Mouse (Mus musculus) MEL (cell line): ENCODE data around the gene Esrra. TPM values are rescaled to one million over a fixed set of nuclear protein-coding genes. Genes with fewer than 3 reads are reported as not detected.

Source experiments
- DNase-seq: peaks from one replicate; pipeline ENCODE4 v3.0.0; 2011; ENCODE audit warnings: low read depth, low spot score
- H3K27ac ChIP-seq: 2 replicates; pipeline ENCODE4 v1.5.1; 2012; ENCODE audit warnings: low read depth, mild to moderate bottlenecking, control low read depth, low read length, moderate library complexity; ENCODE audit not compliant: control insufficient read depth
- H3K27me3 ChIP-seq, 2 experiments: fragments of 150-350 bp in 1 of 2; sonication (generic) in 1 of 2; 2 replicates each; pipeline ENCODE4 v1.6.1; 2012; ENCODE audit warnings: low read length in 2 of 2, mild to moderate bottlenecking in 2 of 2, improper control_type of control experiment in 1 of 2, moderate library complexity in 1 of 2; ENCODE audit not compliant: insufficient read depth in 2 of 2, control insufficient read depth in 1 of 2
- H3K36me3 ChIP-seq, 2 experiments: 2 replicates each; pipeline ENCODE4 v1.6.1; 2012 to 2014; ENCODE audit warnings: low read length in 2 of 2, improper control_type of control experiment in 1 of 2, inconsistent platforms in 1 of 2, mild to moderate bottlenecking in 1 of 2; ENCODE audit not compliant: insufficient read depth in 2 of 2, control insufficient read depth in 1 of 2
- H3K4me1 ChIP-seq, 2 experiments: fragments of 150-350 bp in 1 of 2; sonication (generic) in 1 of 2; 2 replicates each; pipeline ENCODE4 v1.6.1; 2012; ENCODE audit warnings: low read length in 2 of 2, improper control_type of control experiment in 1 of 2, mild to moderate bottlenecking in 1 of 2; ENCODE audit not compliant: insufficient read depth in 2 of 2, control insufficient read depth in 1 of 2
- H3K4me3 ChIP-seq, 2 experiments: fragments of 150-350 bp in 1 of 2; sonication (generic) in 1 of 2; 2 replicates each; pipeline ENCODE4 v1.5.1; 2012; ENCODE audit warnings: low read depth in 2 of 2, low read length in 2 of 2, mild to moderate bottlenecking in 2 of 2, moderate library complexity in 2 of 2, control low read depth in 1 of 2, improper control_type of control experiment in 1 of 2; ENCODE audit not compliant: control insufficient read depth in 1 of 2, insufficient read depth in 1 of 2
- H3K79me2 ChIP-seq: 2 replicates; pipeline ENCODE4 v1.6.1; 2012; ENCODE audit warnings: mild to moderate bottlenecking, low read length, moderate library complexity; ENCODE audit not compliant: control insufficient read depth, poor library complexity, insufficient read depth
- H3K9ac ChIP-seq: 2 replicates; pipeline ENCODE4 v1.6.1; 2012; ENCODE audit warnings: low read depth, mild to moderate bottlenecking, control low read depth, low read length, moderate library complexity; ENCODE audit not compliant: control insufficient read depth, poor library complexity, severe bottlenecking
- H3K9me3 ChIP-seq: fragments of 150-350 bp; sonication (generic); replicated peaks from 2 replicates; pipeline ENCODE4 v1.6.1; 2012; ENCODE audit warnings: mild to moderate bottlenecking, low read length, improper control_type of control experiment, moderate library complexity; ENCODE audit not compliant: insufficient read depth
- BHLHE40 ChIP-seq: IDR thresholded peaks from 2 replicates; pipeline ENCODE4 v1.6.1; 2012; ENCODE audit warnings: low read depth, mild to moderate bottlenecking, inconsistent platforms, low read length, improper control_type of control experiment, borderline replicate concordance
- CHD1 ChIP-seq: IDR thresholded peaks from 2 replicates; pipeline ENCODE4 v1.6.1; 2012; ENCODE audit warnings: low read depth, mild to moderate bottlenecking, inconsistent platforms, low read length, improper control_type of control experiment
- CHD2 ChIP-seq: IDR thresholded peaks from 2 replicates; pipeline ENCODE4 v1.6.1; 2011; ENCODE audit warnings: low read length, improper control_type of control experiment
- ELF1 ChIP-seq: IDR thresholded peaks from 2 replicates; pipeline ENCODE4 v1.6.1; 2014; ENCODE audit warnings: low read depth, mild to moderate bottlenecking, inconsistent platforms, low read length, improper control_type of control experiment, moderate library complexity
- GABPA ChIP-seq: IDR thresholded peaks from 2 replicates; pipeline ENCODE4 v1.6.1; 2012; ENCODE audit warnings: low read depth, mild to moderate bottlenecking, inconsistent platforms, low read length, improper control_type of control experiment, moderate library complexity
- GATA1 ChIP-seq: IDR thresholded peaks from 2 replicates; pipeline ENCODE4 v1.6.1; 2011; ENCODE audit warnings: low read depth, low read length, improper control_type of control experiment
- HCFC1 ChIP-seq: IDR thresholded peaks from 2 replicates; pipeline ENCODE4 v1.6.1; 2012; ENCODE audit warnings: low read depth, mild to moderate bottlenecking, inconsistent platforms, low read length, improper control_type of control experiment, moderate library complexity
- JUND ChIP-seq: IDR thresholded peaks from 2 replicates; pipeline ENCODE4 v1.6.1; 2011; ENCODE audit warnings: low read depth, mild to moderate bottlenecking, improper control_type of control experiment, low read length
- KAT2A ChIP-seq: conservative IDR thresholded peaks from 2 replicates; pipeline ENCODE4 v1.6.1; 2012; ENCODE audit warnings: low read depth, low read length, improper control_type of control experiment, inconsistent platforms
- MAX ChIP-seq: IDR thresholded peaks from 2 replicates; pipeline ENCODE4 v1.6.1; 2011; ENCODE audit warnings: low read length, improper control_type of control experiment
- MAZ ChIP-seq: IDR thresholded peaks from 2 replicates; pipeline ENCODE4 v1.6.1; 2012; ENCODE audit warnings: low read depth, mild to moderate bottlenecking, inconsistent platforms, low read length, improper control_type of control experiment
- MXI1 ChIP-seq: IDR thresholded peaks from 2 replicates; pipeline ENCODE4 v1.6.1; 2011; ENCODE audit warnings: mild to moderate bottlenecking, low read depth, low read length, improper control_type of control experiment
- MYB ChIP-seq: IDR thresholded peaks from 2 replicates; pipeline ENCODE4 v1.6.1; 2011; ENCODE audit warnings: mild to moderate bottlenecking, low read depth, low read length, improper control_type of control experiment
- NELFE ChIP-seq: IDR thresholded peaks from 2 replicates; pipeline ENCODE4 v1.6.1; 2011; ENCODE audit warnings: low read depth, low read length, improper control_type of control experiment
- POLR2A ChIP-seq, 2 experiments: IDR thresholded peaks; 2 replicates each; pipeline ENCODE4 v1.6.1; 2011 to 2012; ENCODE audit warnings: low read length in 2 of 2, mild to moderate bottlenecking in 2 of 2, control low read depth in 1 of 2, improper control_type of control experiment in 1 of 2, low read depth in 1 of 2, moderate library complexity in 1 of 2; ENCODE audit not compliant: control insufficient read depth in 1 of 2, insufficient read depth in 1 of 2, poor library complexity in 1 of 2
- POLR2AphosphoS2 ChIP-seq: IDR thresholded peaks from 2 replicates; pipeline ENCODE4 v1.6.1; 2011; ENCODE audit warnings: low read length, improper control_type of control experiment
- RAD21 ChIP-seq: IDR thresholded peaks from 2 replicates; pipeline ENCODE4 v1.6.1; 2011; ENCODE audit warnings: mild to moderate bottlenecking, low read depth, low read length, improper control_type of control experiment
- SIN3A ChIP-seq: IDR thresholded peaks from 2 replicates; pipeline ENCODE4 v1.6.1; 2012; ENCODE audit warnings: low read length, improper control_type of control experiment, inconsistent platforms
- SMC3 ChIP-seq: IDR thresholded peaks from 2 replicates; pipeline ENCODE4 v1.6.1; 2011; ENCODE audit warnings: low read depth, low read length, improper control_type of control experiment
- TAL1 ChIP-seq: IDR thresholded peaks from 2 replicates; pipeline ENCODE4 v1.6.1; 2012; ENCODE audit warnings: mild to moderate bottlenecking, inconsistent platforms, low read length, moderate library complexity, mixed read lengths
- TBP ChIP-seq: IDR thresholded peaks from 2 replicates; pipeline ENCODE4 v1.8.0; 2011; ENCODE audit warnings: low read depth, low read length, improper control_type of control experiment
- TCF12 ChIP-seq: IDR thresholded peaks from 2 replicates; pipeline ENCODE4 v1.6.1; 2014; ENCODE audit warnings: low read depth, mild to moderate bottlenecking, inconsistent platforms, low read length, improper control_type of control experiment, moderate library complexity
- UBTF ChIP-seq: IDR thresholded peaks from 2 replicates; pipeline ENCODE4 v1.6.1; 2012; ENCODE audit warnings: low read depth, mild to moderate bottlenecking, inconsistent platforms, low read length, improper control_type of control experiment, moderate library complexity, borderline replicate concordance; ENCODE audit not compliant: insufficient read depth
- ZC3H11A ChIP-seq: IDR thresholded peaks from 2 replicates; pipeline ENCODE4 v1.6.1; 2012; ENCODE audit warnings: low read depth, mild to moderate bottlenecking, inconsistent platforms, low read length, improper control_type of control experiment
- ZMIZ1 ChIP-seq: IDR thresholded peaks from 2 replicates; pipeline ENCODE4 v1.6.1; 2012; ENCODE audit warnings: low read depth, mild to moderate bottlenecking, inconsistent platforms, low read length, improper control_type of control experiment, moderate library complexity
- ZNF384 ChIP-seq: IDR thresholded peaks from 2 replicates; pipeline ENCODE4 v1.6.1; 2012; ENCODE audit warnings: low read depth, mild to moderate bottlenecking, inconsistent platforms, low read length, improper control_type of control experiment
- polyA plus RNA-seq, 2 experiments: library from polyadenylated mRNA; stranded (reverse) in 1 of 2; unstranded in 1 of 2; fragments of >175 nt in 1 of 2; fragments of >200 nt in 1 of 2; gene quantifications; 2 replicates each; pipeline versions ENCODE4 v1.2.1 to v1.2.4; 2012; ENCODE audit warnings: low replicate concordance in 2 of 2, low read depth in 1 of 2; ENCODE audit not compliant: insufficient read length in 2 of 2, insufficient read depth in 1 of 2, missing spikeins in 1 of 2
- total RNA-seq: library from RNA; depleted of rRNA; stranded (reverse); fragments of 300-350 nt; gene quantifications from 2 replicates; pipeline ENCODE4 v1.2.3, GENCODE M21; 2012

The Esrra gene
- total and polyA plus RNA-seq, 3 experiments, result 32.5 to 40.9 TPM; not detected in 1

GRCm38 (mm10) chr19:6926559-6927255, 5.1 kb upstream of the Esrra start:
- no peaks in the 10 kb centered on the region for H3K9me3 ChIP-seq
- H3K4me3 ChIP-seq, result no peak overlapping the region
- H3K79me2 ChIP-seq, result no peaks in the 10 kb centered on the region; the same call in 1 of the 2 replicates
- H3K36me3 ChIP-seq, result peaks cover 0 to 3% of the 10 kb centered on the region in 2 experiments; a peak in 1 of 4 replicates
- H3K9ac ChIP-seq, result no peak overlapping the region
- H3K4me1 ChIP-seq, result peaks cover 0 to 10% of the 10 kb centered on the region in 2 experiments; a peak in 1 of 4 replicates
- H3K27me3 ChIP-seq, result no peaks in the 10 kb centered on the region
- no peak overlapping the region for H3K27ac ChIP-seq
- TF ChIP-seq NELFE, result no peak
- TF ChIP-seq POLR2AphosphoS2, result no peak
- TF ChIP-seq TAL1, result no peak
- TF ChIP-seq POLR2A (IDR thresholded peaks at IDR 0.05; ENCODE audit: control insufficient read depth in 1 of 2, insufficient read depth in 1 of 2, low read depth in 1 of 2, low read length in 2 of 2, poor library complexity in 1 of 2), result no peak
- TF ChIP-seq HCFC1, result no peak
- no peak for TF ChIP-seq SMC3
- TF ChIP-seq ELF1, result no peak
- TF ChIP-seq ZC3H11A, result no peak
- TF ChIP-seq KAT2A, result no peak
- no peak for TF ChIP-seq MAX
- no peak for TF ChIP-seq GABPA
- TF ChIP-seq TCF12, result no peak
- DNase-seq, result no peak

- Histone ChIP-seq H3K27me3 (no peaks in the 10 kb centered on the region), H3K9me3 (no peaks in the 10 kb centered on the region), H3K9ac (no peak overlapping the region), H3K4me3 (no peak overlapping the region), H3K36me3 (peaks cover 0 to 3% of the 10 kb centered on the region in 2 experiments; a peak in 1 of 4 replicates)
- TF ChIP-seq GABPA, result no peak
- TF ChIP-seq TBP, result no peak
- TF ChIP-seq MYB, result no peak
- no peak for TF ChIP-seq CHD1
- no peak for TF ChIP-seq ZMIZ1
- no peak for TF ChIP-seq UBTF
- no peak for TF ChIP-seq SIN3A
- TF ChIP-seq JUND, result no peak
- no peak for TF ChIP-seq MXI1
- TF ChIP-seq CHD2, result no peak
- TF ChIP-seq TAL1, result no peak
- TF ChIP-seq BHLHE40, result no peak
- no peak for TF ChIP-seq RAD21
- no peak for TF ChIP-seq ZNF384
- no peak for TF ChIP-seq MAZ
- TF ChIP-seq GATA1, result no peak
- TF ChIP-seq, all 39 proteins: peak for 0
- H3K27ac ChIP-seq, result no peak overlapping the region
- no peak for DNase-seq
- peaks cover 0 to 10% of the 10 kb centered on the region in 2 experiments; a peak in 1 of 4 replicates for H3K4me1 ChIP-seq
- peaks cover 5% of the 10 kb centered on the region for H3K79me2 ChIP-seq
These were observed 4.2 kb upstream of the Esrra start for GRCm38 (mm10) chr19:6925611-6926329.
